Mouse (Mus musculus) left cerebral cortex, adult 18-20 months (tissue): ENCODE data around the gene Spon1. TPM values are rescaled to one million over a fixed set of nuclear protein-coding genes. Genes with fewer than 3 reads are reported as not detected.

ENCODE experiments used
- DNase-seq, 2 experiments: peaks; one replicate each; pipeline ENCODE4 v3.0.0; 2021 to 2022; ENCODE audit warnings: low spot score in 2 of 2, mixed read lengths in 1 of 2
- total RNA-seq, 2 experiments: library from RNA; stranded (reverse); gene quantifications; 2 replicates each; pipeline ENCODE4 v1.2.3; 2021

The Spon1 gene
- total RNA-seq, 2 experiments from 2014 or later: 32.7 to 40.2 TPM

GRCm38 (mm10) chr7:113839431-113839830 lies 73.6 kb downstream of the Spon1 start:
- no peak for DNase-seq

DNA sequence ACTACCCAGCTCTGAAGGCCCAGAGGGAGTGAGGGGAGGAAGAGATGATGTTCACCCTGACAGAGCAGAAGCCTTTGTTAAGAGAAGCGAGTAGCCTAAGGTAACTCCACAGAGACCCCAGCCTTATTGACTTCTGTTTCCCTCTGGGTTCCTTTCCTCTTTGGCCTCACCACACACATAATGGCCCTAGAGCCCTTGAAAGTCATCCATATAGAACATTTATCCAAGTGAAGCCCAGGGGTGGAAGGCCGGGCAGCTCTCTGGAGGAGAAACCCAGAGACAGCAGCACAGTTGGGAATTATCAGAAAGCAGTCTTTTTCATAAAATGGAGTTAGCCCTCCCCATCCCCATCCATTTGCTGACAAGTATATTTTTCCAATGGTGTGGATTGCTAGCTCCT lies 75.7 kb downstream of the Spon1 start:
- DNase-seq: no peak

DNA sequence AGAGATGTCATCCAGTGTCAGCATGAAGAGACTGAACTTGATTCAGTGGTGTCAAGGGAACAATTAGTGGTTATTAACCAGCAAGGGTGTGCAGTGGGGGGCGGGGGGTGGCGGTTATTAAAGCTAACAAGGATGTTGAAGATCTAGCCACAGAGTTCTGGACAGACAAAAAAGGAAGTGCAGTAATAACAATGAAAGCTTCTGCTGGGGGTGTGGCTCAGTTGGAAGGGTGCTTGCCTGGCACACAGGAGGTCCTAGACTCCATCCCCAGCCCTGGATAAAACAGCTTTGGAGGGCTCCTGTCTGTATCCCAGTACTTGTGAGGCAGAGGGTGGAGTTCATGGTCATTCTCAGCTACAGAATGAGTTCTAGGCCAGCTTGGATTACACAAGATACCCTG lies 77.4 kb downstream of the Spon1 start:
- no peak for DNase-seq

DNA sequence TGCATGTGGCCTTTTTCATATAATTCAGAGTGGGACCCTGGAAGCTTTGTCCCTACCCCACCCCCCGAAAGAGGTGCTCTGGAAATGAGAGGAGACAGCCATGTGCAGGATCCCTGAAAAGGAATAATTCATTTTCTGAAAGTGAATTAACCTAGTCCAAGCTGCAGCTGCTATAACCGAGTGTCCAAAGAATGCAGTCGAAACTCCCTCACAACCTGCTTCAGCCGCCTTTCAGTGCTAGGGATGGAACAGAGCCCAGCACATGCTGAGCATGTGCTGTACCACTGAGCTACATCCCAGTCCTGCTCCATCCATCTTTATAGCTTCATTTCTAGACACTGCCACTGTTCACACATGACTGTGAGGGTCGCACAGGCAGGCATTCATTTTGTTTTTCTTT lies 79.4 kb downstream of the Spon1 start:
- DNase-seq: no peak

- no peak for DNase-seq
These were observed 80.8 kb downstream of the Spon1 start for GRCm38 (mm10) chr7:113846553-113846952.

- no peak for DNase-seq
These were observed 81.4 kb downstream of the Spon1 start for GRCm38 (mm10) chr7:113847041-113847819.

DNA sequence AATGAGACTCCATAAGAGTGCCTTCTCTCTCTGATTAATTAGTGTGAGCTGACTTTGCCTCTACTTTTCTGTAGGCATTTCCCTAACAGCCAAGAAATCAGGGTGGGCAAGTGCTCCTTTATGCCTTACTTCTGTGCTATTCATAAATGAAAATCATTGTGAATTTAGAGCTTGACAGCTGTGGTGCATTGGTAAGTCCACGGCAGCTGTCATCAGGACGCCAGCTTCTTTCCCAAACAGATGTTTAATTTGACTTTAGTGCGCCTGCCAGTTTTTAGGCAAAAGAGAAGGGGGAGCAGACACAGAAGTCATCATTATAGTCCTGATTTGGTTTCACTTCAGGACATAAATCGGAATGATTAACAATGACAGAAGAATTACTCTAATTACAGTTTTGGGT lies 84.6 kb downstream of the Spon1 start:
- DNase-seq: no peak

DNA sequence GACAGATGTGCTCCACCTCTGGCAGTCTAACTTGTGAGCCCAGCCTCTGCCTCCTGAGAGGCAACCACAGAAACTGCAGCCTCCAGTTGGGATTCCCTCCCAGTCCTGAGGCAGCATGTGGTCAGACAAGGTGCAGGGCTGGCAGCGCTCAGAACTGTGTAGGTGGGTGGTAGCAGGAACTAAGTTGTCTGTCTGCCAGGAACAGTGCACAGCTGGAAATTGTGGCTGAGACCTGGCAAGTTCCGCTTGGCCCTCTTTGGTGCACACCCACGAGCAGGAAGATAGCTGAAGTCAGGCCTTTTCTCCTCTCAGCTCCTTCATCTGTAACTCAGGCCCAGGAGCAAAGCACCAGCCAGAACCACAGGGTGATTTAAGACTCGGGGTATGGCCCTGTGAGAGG lies 89.6 kb downstream of the Spon1 start:
- DNase-seq: peak in 1 of 2 experiments; percentile 10

DNA sequence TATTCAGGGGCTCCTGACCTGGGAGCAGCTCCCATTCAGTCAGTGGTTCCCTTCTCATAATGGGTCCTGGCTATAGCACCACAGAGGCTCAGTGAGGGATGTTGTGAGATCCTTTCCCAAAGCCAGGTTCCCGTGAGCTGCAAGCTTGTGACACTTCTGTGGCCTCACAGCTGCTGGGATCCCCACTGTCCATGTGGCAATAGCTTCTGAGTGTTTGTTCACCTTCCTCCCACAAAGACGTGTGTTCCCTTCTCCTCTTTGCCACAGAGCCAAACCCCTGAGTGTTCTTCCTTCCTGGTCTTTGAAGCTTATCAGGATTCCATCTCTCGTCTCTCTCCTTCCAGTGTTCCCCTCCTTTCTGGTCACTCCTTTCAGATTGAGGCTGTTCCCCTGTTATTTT lies 90.3 kb downstream of the Spon1 start:
- no peak for DNase-seq

- DNase-seq: no peak
These were observed 93.7 kb downstream of the Spon1 start for GRCm38 (mm10) chr7:113859480-113859881.

DNA sequence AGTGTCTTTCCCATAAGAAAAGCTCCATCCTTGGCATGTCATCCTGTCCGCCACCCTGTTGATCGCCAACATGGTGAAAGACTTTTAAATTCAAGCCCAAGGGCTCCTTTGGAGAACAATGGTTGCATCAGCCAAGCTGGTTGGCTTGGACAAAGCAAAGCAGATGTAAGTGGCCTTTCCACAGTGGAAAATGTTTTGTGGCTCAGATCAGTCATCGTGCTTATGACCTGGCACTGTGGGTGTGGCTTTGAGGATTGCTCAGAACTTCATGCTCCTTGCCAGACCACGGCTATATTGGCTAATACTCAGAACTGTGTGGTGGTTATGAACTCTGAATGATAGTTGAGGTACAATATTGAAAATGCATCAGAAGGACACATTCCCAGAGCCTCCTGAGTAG lies 96.2 kb downstream of the Spon1 start:
- DNase-seq: no peak

GRCm38 (mm10) chr7:113872846-113873245 lies 107.0 kb downstream of the Spon1 start:
- DNase-seq: no peak

- DNase-seq: no peak
These were observed 111.7 kb downstream of the Spon1 start for GRCm38 (mm10) chr7:113877451-113877850.

- DNase-seq: no peak
These were observed 112.1 kb downstream of the Spon1 start for GRCm38 (mm10) chr7:113877926-113878325.

DNA sequence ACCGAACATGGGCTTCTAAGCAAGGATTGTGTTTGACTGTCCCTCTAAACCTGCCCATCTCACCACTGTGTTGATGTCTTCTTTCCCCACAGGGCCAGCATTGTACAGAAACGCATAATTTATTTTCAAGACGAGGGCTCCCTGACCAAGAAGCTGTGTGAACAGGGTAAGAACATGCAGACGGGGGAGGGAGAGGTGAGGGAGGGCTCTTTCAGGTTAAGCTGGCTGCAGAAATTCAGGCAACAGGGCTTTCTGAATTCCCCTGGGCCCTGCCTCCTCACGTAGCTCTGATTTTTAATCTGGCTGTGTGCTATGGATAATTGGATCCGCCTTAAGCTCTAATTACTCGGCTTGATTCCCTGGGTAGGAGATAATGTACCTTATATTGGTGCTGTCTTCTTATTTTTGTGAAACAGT lies 113.3 kb downstream of the Spon1 start:
- no peak for DNase-seq

GRCm38 (mm10) chr7:113880021-113880420 lies 114.2 kb downstream of the Spon1 start:
- DNase-seq: no peak

- no peak for DNase-seq
These were observed 125.0 kb downstream of the Spon1 start for GRCm38 (mm10) chr7:113890782-113891181.

GRCm38 (mm10) chr7:113891491-113891890 lies 125.7 kb downstream of the Spon1 start:
- no peak for DNase-seq

DNA sequence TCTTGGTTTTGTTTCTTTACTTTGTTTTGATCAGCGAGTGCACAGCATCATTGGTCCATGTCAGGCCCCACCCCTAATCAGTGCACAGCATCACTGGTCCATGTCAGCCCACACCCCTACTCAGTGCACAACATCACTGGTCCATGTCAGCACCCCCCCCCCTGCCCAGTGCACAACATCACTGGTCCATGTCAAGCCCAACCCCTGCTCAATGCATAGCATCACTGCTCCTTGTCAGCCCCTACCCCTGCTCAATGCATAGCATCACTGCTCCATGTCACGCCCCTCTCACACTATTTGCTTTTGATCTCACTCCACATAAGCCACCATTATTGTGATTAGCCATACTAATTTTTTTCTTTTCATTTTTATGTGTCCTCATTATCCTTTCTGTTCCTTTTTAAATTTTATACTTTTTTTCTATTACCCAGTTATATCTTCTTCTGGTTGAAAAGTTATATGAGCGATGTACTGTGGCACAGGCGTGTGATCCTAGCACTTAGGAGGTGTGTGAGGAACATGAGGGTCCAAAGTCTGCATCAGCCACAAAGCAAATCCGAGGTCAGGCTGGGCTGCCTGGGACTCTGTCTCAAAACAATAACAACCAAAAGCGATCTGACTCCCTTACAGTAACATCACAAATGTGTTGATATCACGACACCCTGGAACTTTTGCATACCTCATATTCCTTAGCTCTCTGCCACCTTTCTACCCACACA lies 128.3 kb downstream of the Spon1 start:
- DNase-seq: no peak

DNA sequence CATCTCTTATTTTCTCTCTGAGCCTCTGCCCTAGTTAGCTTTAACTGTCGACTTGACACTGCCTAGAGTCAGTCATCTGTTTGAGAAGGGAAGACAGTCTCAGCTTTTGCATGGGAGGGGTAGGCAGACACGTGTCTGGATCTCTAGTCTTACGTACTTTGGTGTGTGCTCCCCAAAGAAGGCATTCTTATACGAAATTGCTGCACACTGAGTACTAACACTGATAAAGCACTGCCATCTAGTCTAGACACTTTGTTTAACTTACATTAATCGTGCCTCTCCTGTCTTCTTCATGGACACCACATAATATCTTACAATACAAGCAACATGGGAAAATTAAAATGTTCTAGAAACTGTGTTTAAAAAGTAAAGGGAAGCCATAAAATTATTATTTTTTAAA lies 129.5 kb downstream of the Spon1 start:
- DNase-seq: no peak

DNA sequence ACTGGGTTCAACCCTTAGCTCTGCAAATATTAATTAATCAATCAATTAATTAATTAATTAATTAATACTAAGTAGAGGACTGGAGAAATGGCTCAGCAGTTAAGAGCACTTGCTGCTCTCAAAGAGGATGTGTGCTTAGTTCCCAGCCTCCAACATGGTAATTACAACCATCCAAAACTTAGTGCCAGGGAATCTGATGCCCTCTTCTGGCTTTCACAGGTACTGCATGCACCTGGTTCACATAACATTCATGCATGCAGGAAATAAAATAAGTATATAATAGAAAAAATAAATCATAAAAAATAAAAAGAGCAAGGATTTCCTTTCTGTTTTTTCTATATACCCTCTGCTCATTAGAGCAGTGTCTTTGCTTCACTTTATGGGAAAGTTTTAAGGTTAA lies 132.6 kb downstream of the Spon1 start:
- no peak for DNase-seq

GRCm38 (mm10) chr7:113901511-113901910 lies 135.7 kb downstream of the Spon1 start:
- DNase-seq: no peak
